ENCODE assay signal across 9 mouse cellular contexts in the genomic region with DNA sequence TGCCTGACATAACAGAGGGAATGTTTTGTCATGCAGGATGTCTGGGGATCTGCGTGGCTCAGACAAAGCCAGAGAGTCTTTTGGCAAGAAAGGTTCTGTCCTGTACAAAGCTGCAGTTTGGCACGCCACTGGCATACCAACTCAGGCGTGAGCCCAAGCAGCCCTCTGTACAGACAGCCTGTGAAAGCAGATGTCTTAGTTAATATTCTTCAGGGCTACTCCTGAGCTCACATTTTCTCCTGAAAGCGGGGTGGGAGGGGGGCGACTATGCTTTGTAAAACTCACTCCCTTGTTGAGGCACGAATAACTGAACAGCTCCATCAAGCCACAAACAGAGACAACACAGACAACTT. TPM values are rescaled to one million over a fixed set of nuclear protein-coding genes. Genes with fewer than 3 reads are reported as not detected.
A peak's percentile ranks its signal among the peaks of the same experiment; 100 is the strongest.
DNase-seq lines count a peak whose midpoint lies in the region; ATAC-seq and TF ChIP-seq lines count a peak whose summit lies in the region.
"Had no signal": no experiment of that assay in that cellular context is flagged by ENCODE, and none has a peak within 500 bp of the region (broad histone marks: within the 10 kb centered on the region; RNA-seq: fewer than 3 reads in every experiment).

No protein-coding gene starts in this region.

- H3K27ac ChIP-seq in hindbrain, embryonic 14.5 days = peak overlapping the region; percentile 87
- H3K27ac ChIP-seq in neural tube, embryonic 12.5 days = no peak overlapping the region; the same call in 1 of the 2 replicates
- no peak overlapping the region for H3K27ac ChIP-seq in heart, embryonic 12.5 days (ENCODE audit: poor library complexity, severe bottlenecking)
- H3K27ac ChIP-seq: macrophage had no signal

- no peak for DNase-seq in frontal cortex, postnatal 25 days (ENCODE audit: low spot score in 2 of 2)
- peak; percentile 96 for DNase-seq in brain, embryonic 14.5 days (ENCODE audit: low read depth)
- DNase-seq in hindbrain, embryonic 14.5 days (ENCODE audit: low spot score) = peak; percentile 75
- DNase-seq in testis, postnatal 14 days (ENCODE audit: low spot score) = no peak
- DNase-seq in lung, postnatal 4 days = no peak

- no peak for TF ChIP-seq CTCF in brain, embryonic 14.5 days (IDR thresholded peaks at IDR 0.05; ENCODE audit: borderline replicate concordance, extremely low read depth, insufficient read depth, insufficient read length)

- no peak overlapping the region for H3K4me3 ChIP-seq in hindbrain, embryonic 14.5 days (replicated peaks; ENCODE audit: low read length)
- no peak overlapping the region for H3K4me3 ChIP-seq in neural tube, embryonic 12.5 days
- no peak overlapping the region for H3K4me3 ChIP-seq in heart, embryonic 12.5 days

- no peak overlapping the region for H3K9ac ChIP-seq in hindbrain, embryonic 14.5 days
- H3K9ac ChIP-seq in neural tube, embryonic 12.5 days = no peak overlapping the region
- H3K9ac ChIP-seq in heart, embryonic 12.5 days = no peak overlapping the region

- peak; percentile 79 for ATAC-seq in frontal cortex, adult (ENCODE audit: low TSS enrichment)
- ATAC-seq in hindbrain, embryonic 14.5 days (ENCODE audit: low FRiP score) = peak; percentile 92
- peak; percentile 94 for ATAC-seq in neural tube, embryonic 12.5 days (ENCODE audit: low FRiP score, low read depth)
- no peak for ATAC-seq in heart, embryonic 12.5 days (ENCODE audit: insufficient number of reproducible peaks, low FRiP score)

- TF ChIP-seq POLR2A in brain, embryonic 14.5 days (IDR thresholded peaks at IDR 0.05; ENCODE audit: borderline replicate concordance, extremely low read depth, insufficient read depth, insufficient read length, poor library complexity, severe bottlenecking) = no peak

- peak overlapping the region; percentile 6 for H3K4me2 ChIP-seq in hindbrain, embryonic 14.5 days (replicated peaks)
- H3K4me2 ChIP-seq in neural tube, embryonic 12.5 days (replicated peaks) = peak overlapping the region; percentile 18
- no peak overlapping the region for H3K4me2 ChIP-seq in heart, embryonic 12.5 days

- H3K9me3 ChIP-seq in hindbrain, embryonic 14.5 days (ENCODE audit: control insufficient read depth, low read length) = no peaks in the 10 kb centered on the region
- H3K9me3 ChIP-seq in neural tube, embryonic 12.5 days = no peaks in the 10 kb centered on the region
- no peaks in the 10 kb centered on the region for H3K9me3 ChIP-seq in heart, embryonic 12.5 days (replicated peaks)

- no peaks in the 10 kb centered on the region for H3K36me3 ChIP-seq in hindbrain, embryonic 14.5 days (replicated peaks; ENCODE audit: control insufficient read depth, insufficient read depth)
- no peaks in the 10 kb centered on the region for H3K36me3 ChIP-seq in neural tube, embryonic 12.5 days
- H3K36me3 ChIP-seq in heart, embryonic 12.5 days = no peaks in the 10 kb centered on the region

- peaks cover 17% of the 10 kb centered on the region for H3K4me1 ChIP-seq in hindbrain, embryonic 14.5 days (replicated peaks; ENCODE audit: control insufficient read depth, insufficient read depth, low read length)
- peaks cover 11% of the 10 kb centered on the region; the same call in 1 of the 2 replicates for H3K4me1 ChIP-seq in neural tube, embryonic 12.5 days
- H3K4me1 ChIP-seq in heart, embryonic 12.5 days (replicated peaks) = no peaks in the 10 kb centered on the region

- 31% methylated on average over 6 of the region's 6 CpGs for WGBS in hindbrain, embryonic 14.5 days
- 56% methylated on average over 6 of the region's 6 CpGs for WGBS in neural tube, embryonic 12.5 days
- WGBS in heart, embryonic 12.5 days = 80% methylated on average over 6 of the region's 6 CpGs

- no peaks in the 10 kb centered on the region for H3K27me3 ChIP-seq in hindbrain, embryonic 14.5 days (ENCODE audit: control insufficient read depth, insufficient read depth, low read length)
- no peaks in the 10 kb centered on the region for H3K27me3 ChIP-seq in neural tube, embryonic 12.5 days (replicated peaks)
- H3K27me3 ChIP-seq in heart, embryonic 12.5 days (replicated peaks) = no peaks in the 10 kb centered on the region

RNA-seq across cellular contexts. Expression of a gene that starts 56.3 kb away (rescaled TPM):
- 23.8 and 24.1 TPM in 2 replicates for polyA plus RNA-seq in brain, embryonic 14.5 days (2012; rRNA removed)
- 35.4 and 35.7 TPM in 2 replicates for polyA plus RNA-seq in hindbrain, embryonic 14.5 days (2014; fragmentation: Nextera tagmentation; extraction: Ambion mirVana)
- 41.3 and 41.7 TPM in 2 replicates for polyA plus RNA-seq in neural tube, embryonic 12.5 days (2016; fragmentation: Nextera tagmentation; extraction: Ambion mirVana)
- polyA plus RNA-seq in heart, embryonic 12.5 days (2016; fragmentation: Nextera tagmentation; extraction: Ambion mirVana) = 26.0 and 26.7 TPM in 2 replicates

RNA-seq across cellular contexts. Expression of a gene that starts 56.3 kb away (rescaled TPM):
- 46.0 and 51.4 TPM in 2 replicates for polyA plus RNA-seq in brain, embryonic 14.5 days (2012; rRNA removed)
- 16.9 and 19.5 TPM in 2 replicates for polyA plus RNA-seq in hindbrain, embryonic 14.5 days (2014; fragmentation: Nextera tagmentation; extraction: Ambion mirVana)
- polyA plus RNA-seq in neural tube, embryonic 12.5 days (2016; fragmentation: Nextera tagmentation; extraction: Ambion mirVana) = 40.4 and 44.2 TPM in 2 replicates
- polyA plus RNA-seq in heart, embryonic 12.5 days (2016; fragmentation: Nextera tagmentation; extraction: Ambion mirVana) = 24.7 and 26.6 TPM in 2 replicates

Comparison
In these comparisons a context has a peak if more than half of its experiments do, and no peak if none do; other contexts are left out.
1. DNase-seq: peak in brain, embryonic 14.5 days (single experiment) and hindbrain, embryonic 14.5 days (single experiment); none in frontal cortex, postnatal 25 days (0 of 2), testis, postnatal 14 days (single experiment) and lung, postnatal 4 days (0 of 2).